Mouse (Mus musculus) cerebellum, postnatal 25 days (tissue): ENCODE measurements around the gene Zfp91.
A peak's percentile ranks its signal among the peaks of the same experiment; 100 is the strongest.
"Not testable (repeated sequence)": the region's sequence is repeated elsewhere in the genome, so short reads cannot be mapped to it uniquely, and the experiment has no call there.

ENCODE experiments used
- DNase-seq, 2 experiments: peaks; one replicate each; pipeline ENCODE4 v3.0.0; 2021; ENCODE audit warnings: mixed read lengths in 2 of 2

Gene Zfp91

GRCm38 (mm10) chr19:12792374-12792773 is 3.6 kb downstream of the Zfp91 start:
- DNase-seq: no peak

- DNase-seq: no peak
Observed at GRCm38 (mm10) chr19:12787721-12788120, 8.2 kb downstream of the Zfp91 start.

- no peak for DNase-seq
Observed at GRCm38 (mm10) chr19:12786803-12787395, 9.0 kb downstream of the Zfp91 start.

GRCm38 (mm10) chr19:12780437-12780836 is 15.5 kb downstream of the Zfp91 start:
- DNase-seq: no peak

GRCm38 (mm10) chr19:12770888-12771287 is 25.0 kb downstream of the Zfp91 start:
- no peak for DNase-seq

- no peak for DNase-seq
Observed at GRCm38 (mm10) chr19:12765308-12765707, 30.6 kb downstream of the Zfp91 start, which contains the start of gene Cntf. Gene Cntf, minus strand, starts transcription at chr19:12765632.

GRCm38 (mm10) chr19:12762212-12763130 is 33.5 kb downstream of the Zfp91 start:
- no peak for DNase-seq

GRCm38 (mm10) chr19:12759656-12760055 is 36.3 kb downstream of the Zfp91 start:
- peak; percentile 87 to 90 for DNase-seq

GRCm38 (mm10) chr19:12758936-12759478 is 36.9 kb downstream of the Zfp91 start:
- DNase-seq: no peak

GRCm38 (mm10) chr19:12756286-12756685 is 39.6 kb downstream of the Zfp91 start:
- no peak for DNase-seq

- DNase-seq: no peak
Observed at GRCm38 (mm10) chr19:12731950-12732349, 64.0 kb downstream of the Zfp91 start.

- no peak for DNase-seq
Observed at GRCm38 (mm10) chr19:12731036-12731435, 64.9 kb downstream of the Zfp91 start.

GRCm38 (mm10) chr19:12725851-12726250 is 70.1 kb downstream of the Zfp91 start:
- no peak for DNase-seq

- peak; percentile 44 to 74 for DNase-seq
Observed at GRCm38 (mm10) chr19:12722308-12722707, 73.6 kb downstream of the Zfp91 start.

GRCm38 (mm10) chr19:12721596-12721995 is 74.3 kb downstream of the Zfp91 start:
- not testable (repeated sequence) for DNase-seq

GRCm38 (mm10) chr19:12720919-12721318 is 75.0 kb downstream of the Zfp91 start:
- DNase-seq: not testable (repeated sequence)

GRCm38 (mm10) chr19:12720463-12720862 is 75.5 kb downstream of the Zfp91 start:
- no peak for DNase-seq

- DNase-seq: no peak
Observed at GRCm38 (mm10) chr19:12719189-12719588, 76.7 kb downstream of the Zfp91 start.
